In the genomic region with DNA sequence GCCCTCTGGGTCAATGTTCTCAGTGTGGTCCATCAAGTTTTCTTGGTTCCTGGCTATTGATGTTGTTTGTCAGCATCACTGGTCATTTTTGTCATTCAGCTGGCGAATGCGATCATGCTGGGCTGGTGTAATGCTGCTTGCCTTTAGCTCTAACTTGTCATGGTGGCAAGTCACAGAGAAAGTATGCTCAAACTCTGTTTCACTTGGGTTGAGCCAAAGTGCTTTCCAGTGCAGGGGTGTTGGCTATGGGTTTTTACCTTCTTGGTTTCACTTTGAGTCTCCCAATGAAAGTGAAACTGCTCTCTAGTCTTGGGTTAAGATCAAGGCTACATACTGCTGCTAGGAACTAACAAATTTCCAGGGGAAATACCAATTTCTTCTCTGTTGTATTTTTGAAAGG, we compare ENCODE assay signal across 23 mouse cellular contexts. TPM values are rescaled to one million over a fixed set of nuclear protein-coding genes. Genes with fewer than 3 reads are reported as not detected.
DNase-seq lines count a peak whose midpoint lies in the region; ATAC-seq lines count a peak whose summit lies in the region.
"Had no signal": no experiment of that assay in that cellular context is flagged by ENCODE, and none has a peak within 500 bp of the region (broad histone marks: within the 10 kb centered on the region; RNA-seq: fewer than 3 reads in every experiment).

No protein-coding gene starts in this region.

- no peaks in the 10 kb centered on the region for H3K9me3 ChIP-seq in megakaryocyte, embryonic 14.5 days
- H3K9me3 ChIP-seq: midbrain, embryonic 15.5 days; neural tube, embryonic 12.5 days had no signal

- ATAC-seq in activated CD4-positive, CD25-positive, alpha-beta regulatory T cell, adult 4 months = peak; percentile 99
- ATAC-seq: liver, postnatal 0 days; midbrain, embryonic 15.5 days; Patski had no signal

- peak; percentile 45 to 52 for DNase-seq in spleen, postnatal 36 days (ENCODE audit: low spot score in 2 of 2)
- no peak for DNase-seq in spleen, postnatal 4 days (ENCODE audit: low spot score in 2 of 2)
- DNase-seq in splenic B cell, adult 2 months (ENCODE audit: low read depth, low spot score) = peak; percentile 80
- DNase-seq in layer of hippocampus, adult 9-10 months (ENCODE audit: low spot score) = no peak
- no peak for DNase-seq in lung, postnatal 25 days (ENCODE audit: low spot score)
- no peak for DNase-seq in lung, postnatal 14 days
- DNase-seq: cerebellum, postnatal 10 days; gastrocnemius, postnatal 14 days; heart, postnatal 4 days; kidney, adult 8-10 months; kidney, postnatal 25 days; layer of hippocampus, adult 9-11 months; liver, postnatal 0 days; lung, postnatal 4 days; right cerebral cortex, postnatal 14 days; thymus, adult 2 months had no signal

- no peaks in the 10 kb centered on the region for H3K36me3 ChIP-seq in megakaryocyte, embryonic 14.5 days (replicated peaks; ENCODE audit: low read length)
- H3K36me3 ChIP-seq in splenic B cell, adult 2 months (ENCODE audit: control insufficient read depth, insufficient read depth, low read length, poor library complexity, severe bottlenecking) = no peaks in the 10 kb centered on the region
- H3K36me3 ChIP-seq: midbrain, embryonic 15.5 days; neural tube, embryonic 12.5 days had no signal

- H3K4me3 ChIP-seq in megakaryocyte, embryonic 14.5 days (replicated peaks) = peak overlapping the region; percentile 70
- H3K4me3 ChIP-seq: midbrain, embryonic 15.5 days; neural tube, embryonic 12.5 days had no signal

- H3K4me1 ChIP-seq in megakaryocyte, embryonic 14.5 days = peaks cover 11% of the 10 kb centered on the region
- H3K4me1 ChIP-seq: midbrain, embryonic 15.5 days; neural tube, embryonic 12.5 days had no signal

- H3K27me3 ChIP-seq in megakaryocyte, embryonic 14.5 days (replicated peaks) = no peaks in the 10 kb centered on the region
- H3K27me3 ChIP-seq in splenic B cell, adult 2 months (ENCODE audit: control insufficient read depth, insufficient read depth, low read length, poor library complexity, severe bottlenecking) = no peaks in the 10 kb centered on the region
- H3K27me3 ChIP-seq: midbrain, embryonic 15.5 days; neural tube, embryonic 12.5 days had no signal

RNA-seq across cellular contexts. Expression of gene Uts2b, which starts 20.8 kb away (rescaled TPM):
- not detected for polyA plus RNA-seq in activated CD4-positive, CD25-positive, alpha-beta regulatory T cell, adult 4 months (2017; shearing (Covaris generic))
- not detected in 2 replicates for polyA plus RNA-seq in megakaryocyte, embryonic 14.5 days (2012; ENCODE audit: insufficient read depth, low replicate concordance)
- polyA plus RNA-seq: forebrain, embryonic 11.5 days; liver, postnatal 0 days; midbrain, embryonic 15.5 days; Patski; stomach, embryonic 14.5 days; thymus, adult 2 months had no signal

RNA-seq across cellular contexts. Expression of gene Ccdc50, which starts 39.4 kb away (rescaled TPM):
- polyA plus RNA-seq in activated CD4-positive, CD25-positive, alpha-beta regulatory T cell, adult 4 months (2017; shearing (Covaris generic)) = 10 to 100 TPM; 24.1 to 32.8 TPM
- 0.23 and 7.2 TPM in 2 replicates for polyA plus RNA-seq in megakaryocyte, embryonic 14.5 days (2012; ENCODE audit: insufficient read depth, low replicate concordance)

RNA-seq across cellular contexts. Expression of gene Ostn, which starts 41.9 kb away (rescaled TPM):
- under 1 TPM in 1 of 2 experiments, not detected in 1; 0.24 TPM for polyA plus RNA-seq in activated CD4-positive, CD25-positive, alpha-beta regulatory T cell, adult 4 months (2017; shearing (Covaris generic))
- not detected in 2 replicates for polyA plus RNA-seq in megakaryocyte, embryonic 14.5 days (2012; ENCODE audit: insufficient read depth, low replicate concordance)
- polyA plus RNA-seq: forebrain, embryonic 11.5 days; liver, postnatal 0 days; midbrain, embryonic 15.5 days; neural tube, embryonic 12.5 days; stomach, embryonic 14.5 days; thymus, adult 2 months had no signal

Comparison
In these comparisons a context has a peak if more than half of its experiments do, and no peak if none do; other contexts are left out.
1. DNase-seq: peak in spleen, postnatal 36 days (2 of 2) and splenic B cell, adult 2 months (single experiment); none in spleen, postnatal 4 days (0 of 2), layer of hippocampus, adult 9-10 months (single experiment), lung, postnatal 25 days (single experiment) and lung, postnatal 14 days (single experiment).